Mouse (Mus musculus): ENCODE results near the gene Slc25a18. TPM values are rescaled to one million over a fixed set of nuclear protein-coding genes. Genes with fewer than 3 reads are reported as not detected.

Slc25a18 gene
- 90.7 TPM for polyA plus RNA-seq (2015; fragmentation: Illumina TruSeq; extraction: RNeasy Lipid Tissue Mini Kit (QIAGEN cat#74804); ENCODE audit: low read depth, low replicate concordance)

GRCm38 (mm10) chr6:120773149-120773628 lies at the start of gene Slc25a18:
Gene Slc25a18 (plus strand): TSS chr6:120773578.

GRCm38 (mm10) chr6:120822307-120822928 lies 49.0 kb downstream of the Slc25a18 start, which contains the start of gene Atp6v1e1:
Gene Atp6v1e1 (minus strand): TSS chr6:120822793.

GRCm38 (mm10) chr6:120835474-120836374 lies 62.3 kb downstream of the Slc25a18 start, which contains the start of gene Bcl2l13:
Gene Bcl2l13 (plus strand): TSS chr6:120836212.

Other genes with a start within 250 kb of the Slc25a18 start
- gene Hdhd5, start 242.3 kb upstream of the Slc25a18 start, polyA plus RNA-seq (2015; fragmentation: Illumina TruSeq; extraction: RNeasy Lipid Tissue Mini Kit (QIAGEN cat#74804); ENCODE audit: low read depth, low replicate concordance) = 33.6 TPM
- gene Cecr2, start 107.2 kb upstream of the Slc25a18 start, polyA plus RNA-seq (2015; fragmentation: Illumina TruSeq; extraction: RNeasy Lipid Tissue Mini Kit (QIAGEN cat#74804); ENCODE audit: low read depth, low replicate concordance) = 2.8 TPM
- gene Atp6v1e1, start 49.2 kb downstream of the Slc25a18 start, polyA plus RNA-seq (2015; fragmentation: Illumina TruSeq; extraction: RNeasy Lipid Tissue Mini Kit (QIAGEN cat#74804); ENCODE audit: low read depth, low replicate concordance) = 775 TPM
- 39.7 TPM for gene Bcl2l13, start 62.6 kb downstream of the Slc25a18 start, polyA plus RNA-seq (2015; fragmentation: Illumina TruSeq; extraction: RNeasy Lipid Tissue Mini Kit (QIAGEN cat#74804); ENCODE audit: low read depth, low replicate concordance)
- gene Bid, start 143.3 kb downstream of the Slc25a18 start, polyA plus RNA-seq (2015; fragmentation: Illumina TruSeq; extraction: RNeasy Lipid Tissue Mini Kit (QIAGEN cat#74804); ENCODE audit: low read depth, low replicate concordance) = 11.7 TPM